Mouse (Mus musculus): Measurements from ENCODE around the gene Rbm44. TPM values are rescaled to one million over a fixed set of nuclear protein-coding genes. Genes with fewer than 3 reads are reported as not detected.

Rbm44 gene
- total and polyA plus RNA-seq, 3 experiments: not detected

DNA sequence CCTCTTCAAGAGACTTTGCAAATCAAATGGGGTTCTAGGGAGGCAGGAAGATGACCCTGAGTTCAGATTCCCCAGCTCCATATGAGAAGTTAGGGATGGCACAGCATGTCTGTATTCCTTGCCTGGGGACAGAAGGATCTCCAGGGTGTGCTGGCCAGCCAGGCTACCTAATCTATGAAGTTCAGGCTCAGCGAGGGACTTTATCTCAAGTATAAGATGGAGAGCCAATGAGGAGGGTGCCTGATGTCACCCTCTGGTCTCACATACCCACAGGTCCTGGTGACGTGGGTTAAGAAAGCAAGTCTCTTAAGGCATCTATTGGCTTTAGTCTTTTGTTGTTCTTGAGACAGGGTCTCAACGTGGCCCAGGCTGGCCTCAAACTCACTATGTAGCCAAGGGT, 21.4 kb upstream of the Rbm44 start:
- TF ChIP-seq GABPA (IDR thresholded peaks at IDR 0.05; ENCODE audit: low read depth, low read length) (no peak), CHD2 (IDR thresholded peaks at IDR 0.05; ENCODE audit: low read length) (no peak), ZMIZ1 (IDR thresholded peaks at IDR 0.05; ENCODE audit: low read depth, low read length) (no peak), MAFK (IDR thresholded peaks at IDR 0.05; ENCODE audit: borderline replicate concordance, low read depth, low read length) (no peak), RAD21 (IDR thresholded peaks at IDR 0.05; ENCODE audit: low read depth, low read length) (no peak), E2F4 (IDR thresholded peaks at IDR 0.05; ENCODE audit: borderline replicate concordance, low read depth, low read length) (no peak), CTCF (IDR thresholded peaks at IDR 0.05 in 2 of 3, conservative IDR thresholded peaks at IDR 0.05 in 1 of 3; ENCODE audit: control insufficient read depth in 1 of 3, insufficient read depth in 1 of 3, low read depth in 2 of 3, low read length in 3 of 3, poor library complexity in 1 of 3, severe bottlenecking in 1 of 3) (no peak), MEF2A (IDR thresholded peaks at IDR 0.05; ENCODE audit: extremely low read depth, insufficient replicate concordance, low read depth, low read length, poor library complexity, severe bottlenecking) (no peak), MYC (IDR thresholded peaks at IDR 0.05; ENCODE audit: low read depth, low read length) (no peak), ZNF384 (IDR thresholded peaks at IDR 0.05; ENCODE audit: low read depth, low read length) (no peak), CHD1 (IDR thresholded peaks at IDR 0.05; ENCODE audit: low read depth, low read length) (no peak), EP300 (IDR thresholded peaks at IDR 0.05; ENCODE audit: low read depth in 1 of 2, low read length in 2 of 2) (no peak), MYB (IDR thresholded peaks at IDR 0.05; ENCODE audit: low read depth, low read length) (no peak), ZC3H11A (IDR thresholded peaks at IDR 0.05; ENCODE audit: low read depth, low read length) (no peak), TCF12 (IDR thresholded peaks at IDR 0.05; ENCODE audit: low read depth, low read length) (no peak)
- no peaks in the 10 kb centered on the region for H3K27me3 ChIP-seq (ENCODE audit: control insufficient read depth in 1 of 2, insufficient read depth in 2 of 2, low read length in 2 of 2)
- no peak overlapping the region for H3K27ac ChIP-seq (ENCODE audit: control insufficient read depth, low read depth, low read length)
- H3K79me2 ChIP-seq (ENCODE audit: control insufficient read depth, insufficient read depth, low read length, poor library complexity): no peaks in the 10 kb centered on the region
- H3K4me1 ChIP-seq (ENCODE audit: control insufficient read depth in 1 of 2, insufficient read depth in 2 of 2, low read length in 2 of 2): no peaks in the 10 kb centered on the region
- H3K36me3 ChIP-seq (ENCODE audit: control insufficient read depth in 1 of 2, insufficient read depth in 2 of 2, low read length in 2 of 2): no peaks in the 10 kb centered on the region; a peak in 1 of 4 replicates
- DNase-seq (ENCODE audit: low read depth, low spot score): no peak
- H3K4me3 ChIP-seq (ENCODE audit: control insufficient read depth in 1 of 2, insufficient read depth in 1 of 2, low read depth in 2 of 2, low read length in 2 of 2): no peak overlapping the region
- no peak overlapping the region for H3K9ac ChIP-seq (ENCODE audit: control insufficient read depth, low read depth, low read length, poor library complexity, severe bottlenecking)
- H3K9me3 ChIP-seq (replicated peaks; ENCODE audit: insufficient read depth, low read length): no peaks in the 10 kb centered on the region

DNA sequence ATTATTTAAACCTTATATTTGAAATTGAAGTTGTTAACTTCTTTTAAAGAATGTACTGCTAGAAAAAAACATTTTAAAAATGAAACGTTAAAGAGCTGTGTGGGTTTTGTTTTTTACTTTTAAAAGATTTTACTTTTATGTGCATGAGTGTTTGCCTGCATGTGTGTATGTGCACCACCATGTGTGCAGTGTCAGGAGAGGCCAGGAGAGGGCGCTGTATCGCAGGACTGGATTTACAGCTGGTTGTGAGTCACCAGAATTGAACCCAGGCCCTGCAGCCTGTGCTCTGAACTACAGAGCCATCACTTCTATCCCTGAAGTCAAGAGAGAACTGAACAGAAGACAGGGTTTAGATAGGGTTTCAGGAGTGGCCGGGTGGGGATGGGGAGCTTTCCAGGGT, 16.0 kb upstream of the Rbm44 start:
- Histone ChIP-seq H3K9ac (ENCODE audit: control insufficient read depth, low read depth, low read length, poor library complexity, severe bottlenecking) (no peak overlapping the region), H3K79me2 (ENCODE audit: control insufficient read depth, insufficient read depth, low read length, poor library complexity) (no peaks in the 10 kb centered on the region), H3K4me1 (ENCODE audit: control insufficient read depth in 1 of 2, insufficient read depth in 2 of 2, low read length in 2 of 2) (no peaks in the 10 kb centered on the region), H3K4me3 (ENCODE audit: control insufficient read depth in 1 of 2, insufficient read depth in 1 of 2, low read depth in 2 of 2, low read length in 2 of 2) (no peak overlapping the region), H3K27me3 (ENCODE audit: control insufficient read depth in 1 of 2, insufficient read depth in 2 of 2, low read length in 2 of 2) (no peaks in the 10 kb centered on the region), H3K27ac (ENCODE audit: control insufficient read depth, low read depth, low read length) (no peak overlapping the region), H3K9me3 (replicated peaks; ENCODE audit: insufficient read depth, low read length) (no peaks in the 10 kb centered on the region), H3K36me3 (ENCODE audit: control insufficient read depth in 1 of 2, insufficient read depth in 2 of 2, low read length in 2 of 2) (no peaks in the 10 kb centered on the region; a peak in 1 of 4 replicates)
- TF ChIP-seq JUND (IDR thresholded peaks at IDR 0.05; ENCODE audit: low read depth, low read length) (no peak), MYC (IDR thresholded peaks at IDR 0.05; ENCODE audit: low read depth, low read length) (no peak), MAX (IDR thresholded peaks at IDR 0.05; ENCODE audit: low read length) (no peak), EP300 (IDR thresholded peaks at IDR 0.05; ENCODE audit: low read depth in 1 of 2, low read length in 2 of 2) (no peak), CTCF (IDR thresholded peaks at IDR 0.05 in 2 of 3, conservative IDR thresholded peaks at IDR 0.05 in 1 of 3; ENCODE audit: control insufficient read depth in 1 of 3, insufficient read depth in 1 of 3, low read depth in 2 of 3, low read length in 3 of 3, poor library complexity in 1 of 3, severe bottlenecking in 1 of 3) (peak in 2 of 3 experiments; percentile 24 to 36; a peak in 3 of 6 replicates), MXI1 (IDR thresholded peaks at IDR 0.05; ENCODE audit: low read depth, low read length) (no peak), POLR2AphosphoS2 (IDR thresholded peaks at IDR 0.05; ENCODE audit: low read length) (no peak)
- no peak for DNase-seq (ENCODE audit: low read depth, low spot score)
